Mouse (Mus musculus) testis, adult 2 months (tissue): ENCODE results near the gene Pfkfb2.

ENCODE experiments used
- CTCF ChIP-seq: fragments of 200-500 bp; IDR thresholded peaks from 2 replicates; pipeline ENCODE4 v1.5.1; 2012; ENCODE audit warnings: low read depth, mild to moderate bottlenecking, inconsistent platforms, low read length, moderate library complexity; ENCODE audit not compliant: control insufficient read depth, insufficient read depth, insufficient replicate concordance
- POLR2A ChIP-seq: fragments of 200-500 bp; IDR thresholded peaks from 2 replicates; pipeline ENCODE4 v1.6.1; 2012; ENCODE audit warnings: low read depth, mild to moderate bottlenecking, inconsistent platforms, low read length, moderate library complexity; ENCODE audit not compliant: control insufficient read depth

DNA sequence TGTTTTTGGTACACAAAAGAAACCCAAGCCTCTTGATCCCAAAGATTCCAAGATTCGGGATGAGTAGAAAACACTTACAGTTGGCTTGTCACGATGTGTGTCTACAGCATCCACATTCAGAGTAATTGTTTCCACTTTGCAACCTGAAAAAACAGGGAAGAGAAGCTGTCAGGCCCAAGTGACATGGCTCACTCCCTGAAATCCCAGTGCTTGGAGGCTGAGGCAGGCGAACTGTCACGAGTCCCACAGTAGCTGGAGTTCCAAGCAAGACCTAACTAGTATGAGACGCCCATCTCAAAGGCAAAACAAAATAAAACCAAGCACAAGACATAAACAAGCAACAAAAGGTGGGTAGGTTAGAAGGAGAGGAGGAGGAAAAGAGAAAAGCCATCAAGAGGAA, 30.5 kb downstream of the Pfkfb2 start:
- TF ChIP-seq CTCF: no peak
- no peak for TF ChIP-seq POLR2A
